Mouse (Mus musculus): ENCODE results near the gene Dpp6.

Dpp6 gene

DNA sequence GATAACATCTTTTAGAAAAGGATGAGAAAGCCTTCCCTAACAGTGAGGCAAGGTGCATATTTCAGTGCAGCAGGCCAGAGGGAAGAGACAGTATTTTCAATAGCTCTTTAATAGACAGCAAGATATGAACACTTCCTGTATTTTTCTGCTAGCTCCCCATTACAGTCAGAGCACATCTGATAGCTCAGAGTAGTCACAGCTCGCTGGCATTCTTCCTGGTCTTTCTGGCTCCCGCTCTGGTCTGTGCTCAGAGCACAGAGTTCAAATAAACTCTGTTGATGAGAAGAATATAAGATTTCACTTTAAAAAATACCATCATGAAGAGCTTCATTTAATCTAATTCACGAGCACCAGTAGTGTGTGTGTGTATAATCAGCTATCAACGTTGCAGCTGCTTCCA lies 249.8 kb downstream of the Dpp6 start:
- peak; percentile 51 to 63 for DNase-seq

DNA sequence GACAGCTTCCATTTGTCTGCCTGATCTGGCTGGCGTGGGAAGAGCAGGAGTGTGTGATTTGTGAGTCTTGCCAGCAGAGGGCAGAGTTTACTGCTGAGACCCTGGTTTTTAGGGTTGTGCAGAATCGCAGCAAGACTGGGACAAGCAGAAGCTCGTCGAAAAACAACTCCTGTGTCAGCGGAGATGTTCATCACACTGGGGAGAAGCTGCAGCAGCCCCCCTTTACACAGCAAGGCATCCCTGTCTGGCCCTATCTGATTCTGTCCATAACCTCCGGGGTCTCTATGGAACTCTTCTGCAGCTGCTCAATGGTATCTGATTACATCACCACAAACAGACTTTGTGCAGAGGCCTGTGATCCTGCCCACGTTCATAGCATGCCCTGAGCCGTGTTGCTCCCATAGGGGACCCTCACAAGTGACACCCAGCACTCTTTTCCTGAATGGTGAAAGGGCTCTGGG lies 258.2 kb downstream of the Dpp6 start:
- peak; percentile 87 to 88 for DNase-seq

DNA sequence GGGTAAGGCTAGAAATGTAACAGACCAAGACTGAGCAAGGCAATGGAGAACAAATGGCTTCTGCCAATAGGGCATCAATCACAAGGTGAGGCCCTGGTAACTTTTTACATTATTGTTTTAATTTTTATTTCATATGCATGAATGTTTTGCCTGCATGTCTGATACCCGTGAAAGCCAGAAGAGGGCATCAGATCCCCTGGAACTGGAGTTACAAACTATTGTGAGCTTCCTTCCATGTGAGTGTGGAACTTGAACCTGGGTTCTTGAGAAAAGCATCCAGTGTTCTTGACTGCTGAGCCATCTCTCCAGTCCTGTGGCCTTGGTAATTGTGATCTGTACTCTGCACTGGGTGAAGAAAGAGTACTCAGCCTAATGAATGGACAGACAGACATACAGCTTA lies 259.0 kb downstream of the Dpp6 start:
- DNase-seq, result peak; percentile 52 to 57

DNA sequence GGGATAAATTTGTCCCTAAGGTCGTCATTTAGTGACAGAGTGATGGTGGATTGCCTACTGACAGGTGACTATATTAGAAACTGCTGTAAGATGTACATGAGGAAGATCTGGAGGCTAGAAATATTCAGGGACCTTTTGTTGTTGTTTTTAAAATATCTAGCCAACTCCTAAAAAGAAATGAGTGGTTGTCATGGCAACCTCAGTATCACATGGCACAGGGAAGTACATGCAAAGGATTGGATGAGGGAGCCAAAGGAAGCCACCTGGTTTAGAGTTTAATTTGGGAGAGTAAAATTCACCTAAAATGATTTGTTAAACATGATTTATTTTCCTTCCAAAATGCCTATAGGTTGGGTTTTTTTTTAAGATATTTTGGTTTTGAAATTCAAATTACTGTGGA lies 260.8 kb downstream of the Dpp6 start:
- DNase-seq, result no peak

DNA sequence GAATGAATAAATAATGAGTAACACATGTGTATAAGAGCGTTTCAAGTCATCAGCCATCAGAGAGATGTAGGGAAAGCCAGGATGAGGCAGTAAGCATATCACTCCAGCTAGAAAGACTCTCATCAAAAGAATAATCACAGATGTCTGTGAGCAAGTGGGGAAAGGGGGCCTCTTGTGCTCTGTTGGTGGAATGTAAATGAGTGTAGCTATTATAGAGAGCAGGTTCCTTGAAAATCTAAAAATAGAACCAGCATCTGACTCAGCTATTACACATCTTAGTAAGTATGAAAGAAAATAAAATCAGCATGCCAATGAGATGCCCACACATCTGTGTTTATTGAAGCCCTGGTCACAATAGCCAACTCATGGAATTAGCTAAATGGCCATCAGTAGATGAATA lies 264.3 kb downstream of the Dpp6 start:
- no peak for DNase-seq

DNA sequence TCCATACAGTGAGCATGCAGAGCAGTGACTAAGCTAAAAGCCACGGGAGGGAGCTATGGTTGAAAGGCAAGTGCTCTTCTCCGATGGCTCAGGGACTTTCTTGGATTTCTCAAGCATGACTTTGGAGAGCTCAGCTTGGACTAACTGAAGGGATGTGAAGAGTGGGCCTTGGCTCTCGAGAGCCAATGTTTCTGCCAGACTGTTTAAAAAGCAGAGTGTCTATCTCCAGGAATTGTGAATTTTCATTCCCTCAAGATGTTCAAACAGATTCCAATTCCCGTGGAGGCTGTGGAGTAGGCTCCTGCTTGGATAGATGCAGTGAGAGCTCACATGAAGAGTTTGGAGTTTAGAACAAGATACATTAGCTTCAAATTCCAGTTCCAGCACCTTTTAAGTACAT lies 266.8 kb downstream of the Dpp6 start:
- no peak for DNase-seq

DNA sequence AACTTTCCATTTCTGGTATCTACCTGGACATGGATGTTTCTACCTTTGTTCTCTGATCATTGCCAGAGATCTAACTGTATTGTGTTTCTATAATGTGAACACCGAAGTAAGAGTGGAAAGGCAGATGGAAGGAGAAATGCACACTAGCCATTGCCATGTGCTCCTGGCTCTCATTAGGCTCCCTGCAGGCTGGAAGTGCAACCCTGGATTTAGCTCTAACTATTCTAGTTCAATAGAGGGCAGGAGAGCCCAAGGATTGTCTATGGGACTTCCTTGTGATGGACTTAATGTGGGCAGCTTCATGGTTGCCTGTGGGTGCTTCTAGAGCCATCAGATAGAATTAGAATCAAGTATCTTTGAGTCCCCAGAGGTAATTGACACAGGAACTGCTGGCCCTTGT lies 291.2 kb downstream of the Dpp6 start:
- DNase-seq, result peak; percentile 68 to 78

DNA sequence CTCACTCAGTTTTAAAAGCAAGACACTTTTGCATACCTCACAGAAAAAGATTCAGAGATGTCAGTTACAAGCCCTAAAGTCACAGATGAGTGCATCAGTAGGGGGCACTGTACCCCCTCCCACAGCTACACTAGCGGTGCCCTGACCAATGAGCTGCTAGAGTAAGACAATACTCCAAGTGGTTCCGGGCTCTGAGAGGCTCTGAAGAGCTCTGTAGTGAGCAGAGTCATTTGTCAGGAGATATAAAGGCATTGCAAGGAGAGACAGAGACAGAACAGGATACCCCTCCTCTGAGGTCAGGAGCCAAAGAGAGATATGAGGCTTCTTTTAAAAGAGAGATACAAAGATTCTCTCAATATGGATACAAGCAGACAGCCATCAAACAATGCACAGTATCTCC lies 305.5 kb downstream of the Dpp6 start:
- peak; percentile 34 to 39 for DNase-seq

DNA sequence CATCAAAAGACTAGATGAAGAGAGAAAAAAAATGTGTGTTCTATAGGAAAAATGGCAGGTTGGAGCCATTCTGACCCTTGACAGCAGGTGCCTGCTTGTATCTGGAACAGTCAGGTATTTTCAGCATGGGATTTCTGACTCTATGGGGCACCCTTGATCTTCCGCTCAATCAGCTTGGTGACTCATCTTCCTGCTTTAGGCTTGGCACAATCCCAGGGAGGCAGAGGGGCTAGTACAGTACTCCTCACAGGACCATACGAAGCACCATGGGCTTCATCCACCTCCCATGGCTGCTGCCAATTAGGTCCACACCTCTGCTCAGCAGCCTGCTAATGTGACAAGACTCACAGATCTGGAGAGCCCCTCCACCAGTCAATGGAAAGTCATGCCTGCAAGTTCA lies 305.9 kb downstream of the Dpp6 start:
- DNase-seq, result peak; percentile 89 to 93

DNA sequence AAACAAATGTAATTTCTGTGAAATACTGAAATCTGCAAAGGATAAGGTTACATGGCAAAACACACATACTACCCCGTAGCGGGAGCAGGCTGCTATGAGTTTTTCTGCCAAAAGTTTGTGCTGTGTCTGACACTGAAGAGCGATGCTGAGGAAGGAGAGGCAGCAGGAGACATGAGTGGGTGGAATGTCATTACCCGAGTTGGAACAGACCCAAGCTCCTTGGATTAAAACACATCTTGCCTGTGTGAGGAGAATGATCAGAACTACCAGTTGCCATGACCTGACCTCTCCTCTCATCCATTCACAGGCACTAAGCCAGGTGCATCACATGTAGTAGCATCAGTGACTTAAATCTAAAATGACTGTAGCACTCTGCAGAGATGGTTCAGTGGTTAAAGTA lies 309.0 kb downstream of the Dpp6 start:
- DNase-seq, result peak; percentile 91 to 94

DNA sequence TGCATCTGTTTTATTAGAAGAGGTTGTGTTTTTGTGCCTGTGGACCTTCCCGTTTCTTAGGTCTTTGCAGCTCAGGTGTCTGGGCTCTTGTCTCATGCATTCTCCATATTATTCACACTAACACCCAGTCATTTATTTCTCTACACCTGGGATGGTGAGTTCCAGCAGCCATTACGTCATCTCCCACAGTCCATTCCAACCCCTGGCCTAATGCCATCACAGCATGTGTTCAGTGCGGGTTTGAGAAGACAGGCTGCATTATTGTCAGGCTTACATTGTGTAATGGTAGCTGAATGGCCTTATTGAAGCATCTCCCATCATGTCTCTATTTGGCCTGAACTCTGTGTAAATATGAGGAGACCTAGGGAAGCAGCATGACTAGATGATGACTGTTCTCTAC lies 316.2 kb downstream of the Dpp6 start:
- DNase-seq, result peak; percentile 80 to 85

DNA sequence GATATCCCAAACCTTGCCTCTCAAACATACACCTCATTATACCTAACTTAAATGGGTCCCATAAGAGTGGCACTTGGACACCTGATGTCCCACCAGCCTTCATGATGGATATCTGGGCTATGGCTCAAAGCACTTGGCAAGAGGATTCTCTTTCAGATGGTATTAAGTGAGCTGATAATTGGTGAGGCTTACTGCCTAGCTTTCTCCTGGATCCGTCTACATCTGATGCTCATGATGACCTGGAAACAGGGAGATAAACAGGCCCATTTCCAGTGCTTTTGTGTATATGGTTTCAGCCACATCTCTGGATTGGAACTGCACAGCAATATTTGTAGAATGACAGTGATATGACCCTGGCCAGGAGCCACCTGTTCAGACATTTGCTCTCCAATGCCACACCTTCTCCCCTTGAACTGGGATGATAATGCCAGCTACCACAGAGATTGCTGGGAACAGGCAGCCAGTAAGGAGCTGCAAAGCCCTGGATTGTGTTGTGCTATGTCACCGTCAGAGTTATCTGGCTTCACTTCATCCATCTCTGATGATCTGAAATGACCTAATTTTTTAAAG lies 317.5 kb downstream of the Dpp6 start:
- DNase-seq, result peak; percentile 70 to 76

DNA sequence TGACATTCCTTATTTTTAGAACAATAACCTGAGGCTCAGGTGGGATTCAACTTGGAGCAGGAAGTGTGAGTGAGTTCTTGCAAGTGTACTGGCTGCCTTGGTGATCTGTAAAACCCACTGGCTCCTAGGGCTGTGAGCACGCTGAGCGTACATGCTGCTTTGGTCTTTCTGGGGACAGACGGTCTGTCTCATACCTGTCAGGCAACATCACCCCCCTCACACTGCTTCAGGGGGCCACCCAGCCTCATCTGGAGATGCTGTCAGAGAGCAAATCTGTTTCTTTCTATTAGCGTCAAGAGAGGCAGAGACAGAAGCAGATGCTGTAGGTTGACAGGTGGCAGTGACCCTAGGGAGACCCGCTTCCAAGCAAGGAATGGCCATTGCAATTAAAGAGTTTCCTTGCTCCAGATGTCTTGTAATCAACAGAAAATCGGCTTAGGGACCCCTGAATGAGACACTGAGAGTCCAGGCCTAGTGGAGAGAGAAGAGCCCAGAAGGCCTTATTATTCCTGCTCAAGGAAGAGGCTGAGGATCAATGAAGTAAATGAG lies 330.5 kb downstream of the Dpp6 start:
- peak; percentile 26 to 47 for DNase-seq

DNA sequence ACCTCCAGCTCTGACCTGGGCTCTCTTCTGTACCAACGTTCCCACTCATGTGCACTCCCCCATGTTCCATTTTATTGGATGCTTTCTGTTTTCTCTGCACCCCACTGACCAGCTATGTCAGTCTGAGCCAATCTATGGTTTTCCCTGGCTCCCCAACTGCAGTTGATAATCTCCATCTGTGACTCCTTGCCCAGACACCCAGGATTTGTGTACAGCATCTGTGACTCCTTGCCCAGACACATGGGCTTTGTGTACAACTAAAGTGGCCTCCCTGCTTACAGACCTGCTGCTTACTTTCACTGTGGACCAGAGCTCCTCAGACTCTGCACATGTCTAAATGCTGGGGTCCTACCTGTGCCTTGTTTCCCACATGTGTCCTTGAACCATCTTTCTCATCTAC lies 334.0 kb downstream of the Dpp6 start:
- peak; percentile 16 to 28 for DNase-seq

DNA sequence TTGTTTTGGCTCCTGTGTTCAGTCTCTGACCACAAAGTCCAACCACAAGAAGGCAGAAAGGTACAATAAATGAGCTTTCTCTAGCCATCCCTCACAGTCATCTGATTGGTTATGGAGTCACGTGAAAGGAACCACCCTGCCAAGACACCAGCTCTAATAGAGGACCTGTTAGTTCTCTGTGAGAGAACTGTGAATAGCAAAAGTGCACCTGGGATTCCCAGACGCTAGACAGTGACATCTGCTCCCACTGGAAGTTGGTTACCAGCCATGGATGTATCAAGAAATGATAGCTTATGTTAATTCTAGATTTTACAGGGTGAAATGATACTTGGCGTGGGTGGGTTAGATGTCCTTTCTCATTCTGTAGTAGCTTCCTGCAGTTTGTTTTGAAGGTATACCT lies 338.7 kb downstream of the Dpp6 start:
- DNase-seq, result peak in 1 of 2 experiments; percentile 11

DNA sequence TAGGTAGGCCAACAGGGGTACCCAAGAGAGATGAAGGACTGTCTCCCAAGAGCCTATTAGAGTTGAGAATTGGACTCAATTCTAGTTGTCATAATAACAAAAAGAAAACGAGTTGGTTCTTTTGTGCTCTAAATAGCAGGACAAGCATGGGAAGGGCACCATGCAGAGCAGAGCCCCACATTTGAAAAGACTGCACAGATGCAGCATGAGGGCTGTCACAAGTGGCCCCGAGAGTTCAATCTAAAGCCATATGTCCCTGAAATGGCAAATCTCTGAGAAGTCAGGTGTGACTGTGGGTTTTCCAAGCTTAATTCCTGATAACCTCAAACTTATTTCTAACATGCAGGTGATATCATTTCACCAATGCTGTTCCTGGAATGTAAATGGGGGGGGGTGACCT lies 339.4 kb downstream of the Dpp6 start:
- no peak for DNase-seq

DNA sequence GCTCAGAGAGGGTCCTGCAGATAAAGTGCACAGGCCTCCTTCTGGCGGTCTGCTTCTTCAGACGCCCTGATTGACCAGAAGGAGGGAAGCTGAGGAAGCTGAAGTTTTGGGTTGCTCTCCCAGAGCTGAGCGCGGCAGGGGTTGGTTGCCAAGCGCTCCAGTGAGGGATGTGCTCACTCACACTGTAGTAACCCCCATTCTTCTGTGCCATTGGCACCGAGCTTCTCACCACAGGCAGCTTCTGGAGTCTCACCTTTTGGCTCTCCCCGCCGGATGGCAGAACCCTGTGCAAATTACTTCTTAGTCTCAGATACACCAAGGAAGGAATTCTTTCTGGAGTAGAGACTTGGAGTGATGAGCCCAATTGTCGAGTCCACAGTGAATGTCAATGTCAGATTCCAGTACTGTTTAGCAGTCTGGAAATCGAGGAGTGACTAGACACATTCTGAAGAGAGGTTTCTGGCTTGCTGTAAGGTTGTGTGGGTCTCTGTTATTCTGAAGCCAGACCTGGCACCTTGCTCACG lies 344.2 kb downstream of the Dpp6 start:
- peak; percentile 53 to 60 for DNase-seq

DNA sequence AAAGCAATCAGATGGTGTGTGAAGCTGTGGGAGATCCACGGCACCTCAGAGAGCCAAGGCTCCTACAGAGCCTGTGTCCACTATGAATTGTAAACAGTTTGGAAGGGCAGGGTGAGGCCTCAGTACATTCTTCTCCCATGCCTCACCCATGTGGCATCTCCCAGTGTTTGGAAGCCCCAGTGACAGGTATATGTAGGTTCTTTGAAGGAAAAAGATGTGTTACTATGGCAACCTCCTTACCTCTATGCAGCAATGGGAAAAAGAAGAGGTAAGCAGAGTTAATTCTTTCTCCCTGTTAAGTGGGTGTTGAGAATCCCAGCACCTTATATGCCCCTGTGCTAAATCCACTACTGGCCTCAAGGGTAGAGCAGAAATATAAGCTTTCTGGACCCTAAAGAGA lies 351.5 kb downstream of the Dpp6 start:
- no peak for DNase-seq

DNA sequence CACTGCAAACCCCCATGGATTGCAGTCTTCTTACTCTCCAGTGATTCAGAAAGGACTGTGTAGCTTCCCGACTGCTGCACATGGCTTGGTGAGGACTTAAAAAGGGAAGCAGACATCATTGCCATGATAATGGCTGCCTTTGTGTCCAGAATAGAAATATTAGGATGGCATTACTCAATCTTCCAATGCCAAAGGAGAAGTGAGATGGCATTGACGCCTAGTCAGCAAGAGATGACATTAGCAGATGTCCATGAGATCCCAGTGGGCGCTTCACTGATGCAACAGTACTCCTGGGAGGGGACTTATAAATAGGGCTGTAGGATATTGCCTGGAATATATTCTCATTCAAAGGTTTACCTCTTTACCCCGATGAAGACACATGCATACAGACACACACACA lies 368.0 kb downstream of the Dpp6 start:
- no peak for DNase-seq

DNA sequence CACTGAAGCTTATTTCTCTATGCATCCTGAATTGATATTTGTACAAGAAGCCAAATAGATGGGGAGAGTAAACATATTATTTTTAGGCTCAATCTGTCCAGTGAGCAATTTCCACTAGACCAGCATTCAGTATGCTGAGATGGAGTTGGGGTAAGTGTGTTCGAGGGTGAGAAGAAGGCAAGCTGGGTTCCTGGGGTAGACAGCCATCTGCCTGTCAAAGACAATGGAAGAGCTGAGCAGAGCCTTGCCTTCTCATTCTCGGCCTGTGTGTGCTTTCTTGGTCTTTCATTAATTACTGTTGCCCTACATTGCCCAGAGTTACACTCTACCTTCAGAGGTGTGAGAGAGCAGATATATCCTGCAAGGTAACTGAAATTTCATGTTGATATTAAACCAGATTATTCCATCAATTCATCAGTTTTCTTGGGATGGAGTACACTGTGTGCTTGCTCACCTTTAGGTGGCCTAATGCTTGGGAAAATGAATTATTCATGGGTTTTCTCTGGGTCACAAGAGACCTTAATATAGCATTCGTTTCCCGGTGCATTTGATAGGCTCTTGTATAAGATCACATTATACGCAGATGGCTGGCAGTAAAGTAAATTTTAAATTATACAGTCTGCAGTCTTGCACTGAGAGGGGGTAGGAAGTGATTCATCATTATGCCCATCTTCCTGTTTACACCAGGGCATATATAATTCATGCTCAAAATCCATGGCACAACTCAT lies 374.4 kb downstream of the Dpp6 start:
- no peak for DNase-seq

DNA sequence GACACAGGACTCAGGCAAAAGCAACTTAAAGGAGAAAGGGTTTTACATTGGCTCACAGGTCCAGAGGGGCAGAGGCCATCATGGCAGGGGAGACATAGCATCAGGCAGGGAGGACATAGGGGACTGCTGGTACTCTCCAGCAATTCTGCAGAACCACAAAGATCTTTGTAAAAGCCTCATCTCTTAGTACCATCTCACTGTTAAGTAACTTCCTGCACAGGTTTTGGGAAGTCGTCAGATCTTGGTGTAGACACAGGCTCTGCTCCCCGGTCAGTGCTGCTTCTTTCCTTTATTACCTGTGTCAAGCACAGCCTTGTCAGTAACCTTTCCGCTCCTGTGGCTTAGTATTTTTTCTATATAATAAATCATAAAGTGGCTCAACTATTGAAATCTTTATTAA lies 377.2 kb downstream of the Dpp6 start:
- no peak for DNase-seq

DNA sequence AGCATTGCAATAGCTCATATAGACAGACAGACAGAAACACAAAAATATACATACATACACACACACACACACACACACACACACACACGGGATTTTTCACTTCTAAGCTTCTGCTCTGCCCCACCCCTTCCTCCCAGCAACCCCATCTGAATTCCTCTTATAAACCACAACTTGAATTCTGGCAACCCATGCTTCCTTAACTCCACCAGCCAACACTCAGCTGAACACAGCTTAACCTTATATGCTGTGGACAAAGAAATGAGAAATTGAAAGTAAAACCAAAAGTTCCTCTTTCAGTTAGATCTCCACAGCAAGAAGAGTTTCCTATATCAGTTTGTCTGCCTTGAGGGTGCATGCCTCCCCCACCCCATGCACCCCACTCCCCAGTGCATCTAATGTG lies 378.0 kb downstream of the Dpp6 start:
- DNase-seq, result no peak

DNA sequence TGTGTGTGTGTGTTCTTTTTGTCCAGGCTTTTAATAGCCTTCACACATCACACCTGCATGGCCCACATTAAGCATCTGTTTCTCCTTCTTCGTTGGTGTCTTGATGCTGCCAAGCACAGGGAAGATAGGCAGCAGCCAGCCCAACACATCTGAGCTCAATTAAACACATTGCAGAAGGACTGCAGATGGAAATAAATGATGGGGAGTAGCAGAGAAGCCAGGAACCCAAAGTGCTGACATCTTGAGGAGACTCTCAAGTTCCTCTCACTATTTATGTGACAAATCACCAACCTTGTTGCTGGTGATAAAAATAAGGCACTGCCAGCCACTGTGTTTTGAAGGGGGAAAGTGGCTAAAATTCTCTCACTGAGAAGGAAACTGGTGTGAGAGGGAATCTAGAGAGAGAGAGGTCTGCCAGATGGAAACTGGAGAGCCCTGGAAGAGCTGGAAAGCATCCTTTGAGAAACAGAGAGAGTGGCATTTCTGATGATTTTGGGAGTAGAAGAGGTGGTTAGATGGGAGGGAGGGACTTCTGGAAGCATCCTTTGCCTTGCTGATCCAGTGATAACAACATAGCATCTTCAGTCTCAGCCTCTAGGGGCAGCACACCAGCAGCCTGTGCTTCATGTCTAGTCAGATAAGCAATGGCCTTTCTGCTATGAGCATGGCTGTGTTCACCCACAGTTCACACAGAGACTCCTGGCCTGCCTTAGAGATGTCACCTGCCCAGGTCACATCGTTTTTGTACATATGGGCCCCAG lies 383.8 kb downstream of the Dpp6 start:
- peak; percentile 30 to 39 for DNase-seq
